Mouse (Mus musculus) lung, embryonic 15.5 days (tissue): ENCODE data around the gene Msi1. TPM values are rescaled to one million over a fixed set of nuclear protein-coding genes. Genes with fewer than 3 reads are reported as not detected.
"Not testable (repeated sequence)": the region's sequence is repeated elsewhere in the genome, so short reads cannot be mapped to it uniquely, and the experiment has no call there.

Source experiments
- ATAC-seq: fragments of 200-750 bp; cut with Nextera tagmentation; 2 replicates; pipeline ENCODE4 v1.8.0; 2017; ENCODE audit warnings: moderate number of reproducible peaks, borderline replicate concordance; ENCODE audit not compliant: low FRiP score, low TSS enrichment; ENCODE audit errors: extremely low read depth
- H3K27ac ChIP-seq: fragments of 300-500 bp; sonication (generic); 2 replicates; pipeline ENCODE4 v1.5.1; 2015; ENCODE audit warnings: moderate library complexity, mild to moderate bottlenecking, inconsistent platforms
- H3K27me3 ChIP-seq: fragments of 300-500 bp; sonication (generic); 2 replicates; pipeline ENCODE4 v1.6.1; 2015; ENCODE audit warnings: inconsistent platforms
- H3K36me3 ChIP-seq: fragments of 300-500 bp; sonication (generic); 2 replicates; pipeline ENCODE4 v1.6.1; 2015; ENCODE audit warnings: inconsistent platforms
- H3K4me1 ChIP-seq: fragments of 300-500 bp; sonication (generic); 2 replicates; pipeline ENCODE4 v1.6.1; 2015; ENCODE audit warnings: inconsistent platforms
- H3K4me2 ChIP-seq: fragments of 300-500 bp; sonication (generic); 2 replicates; pipeline ENCODE4 v1.6.1; 2015; ENCODE audit warnings: inconsistent platforms, mild to moderate bottlenecking, moderate library complexity
- H3K4me3 ChIP-seq: fragments of 300-500 bp; sonication (generic); 2 replicates; pipeline ENCODE4 v1.5.1; 2015; ENCODE audit warnings: mild to moderate bottlenecking, inconsistent platforms
- H3K9ac ChIP-seq: fragments of 300-500 bp; sonication (generic); 2 replicates; pipeline ENCODE4 v1.6.1; 2015; ENCODE audit warnings: inconsistent platforms
- H3K9me3 ChIP-seq: fragments of 300-500 bp; sonication (generic); 2 replicates; pipeline ENCODE4 v1.6.1; 2016; ENCODE audit warnings: inconsistent platforms
- WGBS: fragments of 180-500 bp; shearing (Covaris S2); methylation state at CpG from one replicate; pipeline ENCODE4 v1.1.7; 2015; 5-methylcytosine and 5-hydroxymethylcytosine counted together
- polyA plus RNA-seq: library from polyadenylated mRNA; unstranded; fragments of >200 nt; fragmentation: Nextera tagmentation; extraction: Ambion mirVana; gene quantifications from 2 replicates; pipeline ENCODE4 v1.2.1, GENCODE M21; 2015

Gene Msi1
- polyA plus RNA-seq, 1 experiment from 2014 or later: 9.4 TPM

- H3K4me2 ChIP-seq: peak overlapping the region; percentile 84
- WGBS: 27% methylated on average over 8 of the region's 8 CpGs
- H3K9me3 ChIP-seq: no peaks in the 10 kb centered on the region
- peak; percentile 15; the same call in 1 of the 2 replicates for ATAC-seq
- H3K9ac ChIP-seq: peak overlapping the region; percentile 64
- H3K36me3 ChIP-seq: peaks cover 4% of the 10 kb centered on the region; the same call in 1 of the 2 replicates
- H3K27me3 ChIP-seq: no peaks in the 10 kb centered on the region
- H3K4me1 ChIP-seq: peaks cover 30% of the 10 kb centered on the region
- peak overlapping the region; percentile 82 for H3K27ac ChIP-seq
- H3K4me3 ChIP-seq: peak overlapping the region; percentile 45
Observed at GRCm38 (mm10) chr5:115435755-115436379, 6.5 kb downstream of the Msi1 start.

GRCm38 (mm10) chr5:115436421-115437124, 7.2 kb downstream of the Msi1 start:
- WGBS: 1% methylated on average over 32 of the region's 43 CpGs

GRCm38 (mm10) chr5:115437242-115437944, 8.0 kb downstream of the Msi1 start:
- peaks cover 19% of the 10 kb centered on the region for H3K4me1 ChIP-seq
- no peak overlapping the region for H3K4me3 ChIP-seq
- no peaks in the 10 kb centered on the region for H3K9me3 ChIP-seq
- peak overlapping the region; percentile 84; the same call in 1 of the 2 replicates for H3K4me2 ChIP-seq
- 71% methylated on average over 7 of the region's 7 CpGs for WGBS
- peak overlapping the region; percentile 82; the same call in 1 of the 2 replicates for H3K27ac ChIP-seq
- no peaks in the 10 kb centered on the region for H3K27me3 ChIP-seq
- 0 out of 2 replicates have a peak overlapping the region, but pooled peaks have one; percentile 8 for H3K9ac ChIP-seq
- ATAC-seq: no peak
- peaks cover 8% of the 10 kb centered on the region for H3K36me3 ChIP-seq

More at GRCm38 (mm10) chr5:115436421-115437124, 7.2 kb downstream of the Msi1 start:
- Histone ChIP-seq H3K4me2 (peak overlapping the region; percentile 84), H3K4me1 (peaks cover 23% of the 10 kb centered on the region), H3K27ac (peak overlapping the region; percentile 82), H3K9me3 (no peaks in the 10 kb centered on the region), H3K9ac (peak overlapping the region; percentile 64), H3K36me3 (peaks cover 4% of the 10 kb centered on the region; the same call in 1 of the 2 replicates), H3K4me3 (peak overlapping the region; percentile 45), H3K27me3 (no peaks in the 10 kb centered on the region)
- ATAC-seq: peak; percentile 75; the same call in 1 of the 2 replicates

GRCm38 (mm10) chr5:115437945-115438315, 8.5 kb downstream of the Msi1 start:
- no peak overlapping the region for H3K4me3 ChIP-seq
- H3K4me1 ChIP-seq: peaks cover 19% of the 10 kb centered on the region
- peaks cover 13% of the 10 kb centered on the region for H3K36me3 ChIP-seq
- WGBS: 42% methylated on average over 2 of the region's 2 CpGs
- ATAC-seq: no peak
- H3K4me2 ChIP-seq: no peak overlapping the region
- no peak overlapping the region for H3K27ac ChIP-seq
- no peaks in the 10 kb centered on the region for H3K9me3 ChIP-seq
- H3K27me3 ChIP-seq: no peaks in the 10 kb centered on the region
- no peak overlapping the region for H3K9ac ChIP-seq

GRCm38 (mm10) chr5:115438667-115439066, 9.3 kb downstream of the Msi1 start:
- H3K27ac ChIP-seq: no peak overlapping the region
- peaks cover 19% of the 10 kb centered on the region for H3K4me1 ChIP-seq
- H3K27me3 ChIP-seq: no peaks in the 10 kb centered on the region
- no peak overlapping the region for H3K9ac ChIP-seq
- no peak overlapping the region for H3K4me2 ChIP-seq
- 59% methylated on average over 7 of the region's 7 CpGs for WGBS
- no peaks in the 10 kb centered on the region for H3K9me3 ChIP-seq
- no peak for ATAC-seq
- peaks cover 18% of the 10 kb centered on the region for H3K36me3 ChIP-seq
- no peak overlapping the region for H3K4me3 ChIP-seq

- WGBS: 43% methylated on average over 14 of the region's 14 CpGs
- H3K27me3 ChIP-seq: no peaks in the 10 kb centered on the region
Observed at GRCm38 (mm10) chr5:115441205-115441849, 11.9 kb downstream of the Msi1 start.

GRCm38 (mm10) chr5:115442663-115443062, 13.3 kb downstream of the Msi1 start:
- not testable (repeated sequence) for H3K9me3 ChIP-seq, ATAC-seq, H3K4me3 ChIP-seq, H3K27me3 ChIP-seq, H3K27ac ChIP-seq, H3K4me2 ChIP-seq, H3K9ac ChIP-seq, H3K4me1 ChIP-seq
- WGBS: 78% methylated on average over 5 of the region's 5 CpGs
- peaks cover 40% of the 10 kb centered on the region for H3K36me3 ChIP-seq

More at GRCm38 (mm10) chr5:115441205-115441849, 11.9 kb downstream of the Msi1 start:
- H3K36me3 ChIP-seq: peaks cover 40% of the 10 kb centered on the region
- H3K4me1 ChIP-seq: peaks cover 8% of the 10 kb centered on the region
- H3K27ac ChIP-seq: no peak overlapping the region
- no peak overlapping the region for H3K4me2 ChIP-seq
- H3K9me3 ChIP-seq: no peaks in the 10 kb centered on the region
- no peak for ATAC-seq
- no peak overlapping the region for H3K4me3 ChIP-seq
- H3K9ac ChIP-seq: no peak overlapping the region

- 87% methylated on average over 11 of the region's 11 CpGs for WGBS
- Histone ChIP-seq H3K4me2 (no peak overlapping the region), H3K4me3 (no peak overlapping the region), H3K4me1 (no peaks in the 10 kb centered on the region), H3K27ac (no peak overlapping the region), H3K27me3 (no peaks in the 10 kb centered on the region), H3K9me3 (no peaks in the 10 kb centered on the region), H3K36me3 (peaks cover 36% of the 10 kb centered on the region), H3K9ac (no peak overlapping the region)
- ATAC-seq: no peak
Observed at GRCm38 (mm10) chr5:115444130-115444529, 14.7 kb downstream of the Msi1 start.

- WGBS: 73% methylated on average over 17 of the region's 17 CpGs
- H3K36me3 ChIP-seq: peaks cover 53% of the 10 kb centered on the region
- no peak for ATAC-seq
Observed at GRCm38 (mm10) chr5:115447108-115447507, 17.7 kb downstream of the Msi1 start.

GRCm38 (mm10) chr5:115449247-115449646, 19.8 kb downstream of the Msi1 start:
- Histone ChIP-seq H3K27ac (no peak overlapping the region), H3K4me2 (no peak overlapping the region), H3K4me3 (no peak overlapping the region), H3K9ac (no peak overlapping the region), H3K36me3 (peaks cover 37% of the 10 kb centered on the region), H3K9me3 (no peaks in the 10 kb centered on the region), H3K27me3 (no peaks in the 10 kb centered on the region), H3K4me1 (no peaks in the 10 kb centered on the region)
- 85% methylated on average over 3 of the region's 3 CpGs for WGBS
- ATAC-seq: no peak

More at GRCm38 (mm10) chr5:115447108-115447507, 17.7 kb downstream of the Msi1 start:
- H3K4me3 ChIP-seq: no peak overlapping the region
- H3K9me3 ChIP-seq: no peaks in the 10 kb centered on the region
- H3K9ac ChIP-seq: no peak overlapping the region
- no peaks in the 10 kb centered on the region for H3K27me3 ChIP-seq
- no peaks in the 10 kb centered on the region for H3K4me1 ChIP-seq
- H3K4me2 ChIP-seq: no peak overlapping the region
- H3K27ac ChIP-seq: no peak overlapping the region
